Mouse (Mus musculus): Measurements from ENCODE around the gene 1700020D05Rik. TPM values are rescaled to one million over a fixed set of nuclear protein-coding genes. Genes with fewer than 3 reads are reported as not detected.
A peak's percentile ranks its signal among the peaks of the same experiment; 100 is the strongest.

1700020D05Rik gene
- total RNA-seq, 4 experiments from 2014 or later, result 2.2 to 10.4 (median 5.4) TPM

- no peak for DNase-seq
These were observed 29.1 kb downstream of the 1700020D05Rik start for GRCm38 (mm10) chr19:5474281-5475068.

DNA sequence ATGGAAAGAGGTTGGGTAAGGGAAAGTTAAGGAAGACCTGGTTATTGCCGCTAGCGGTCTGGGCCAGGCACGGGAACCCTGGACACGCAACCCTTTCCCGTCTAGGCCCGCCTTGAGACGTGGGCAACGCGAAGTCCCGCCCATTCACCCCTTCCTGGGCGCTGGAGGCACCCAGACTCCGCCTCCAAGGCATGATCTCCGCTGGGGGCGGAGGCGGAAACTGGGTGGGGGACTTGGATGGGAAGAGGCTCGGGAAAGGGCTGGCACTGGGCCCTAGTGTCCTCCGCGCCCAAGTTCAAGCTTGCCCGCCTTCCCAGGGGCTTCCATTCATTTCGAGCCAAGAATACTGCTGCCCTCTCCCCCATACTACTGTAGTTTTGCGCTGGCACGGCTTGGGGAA is 29.9 kb downstream of the 1700020D05Rik start, which contains the start of gene Efemp2:
TSS of gene Efemp2 (plus strand) at position 235 of the 400 bp plus-strand sequence.
- peak; percentile 89 for DNase-seq

DNA sequence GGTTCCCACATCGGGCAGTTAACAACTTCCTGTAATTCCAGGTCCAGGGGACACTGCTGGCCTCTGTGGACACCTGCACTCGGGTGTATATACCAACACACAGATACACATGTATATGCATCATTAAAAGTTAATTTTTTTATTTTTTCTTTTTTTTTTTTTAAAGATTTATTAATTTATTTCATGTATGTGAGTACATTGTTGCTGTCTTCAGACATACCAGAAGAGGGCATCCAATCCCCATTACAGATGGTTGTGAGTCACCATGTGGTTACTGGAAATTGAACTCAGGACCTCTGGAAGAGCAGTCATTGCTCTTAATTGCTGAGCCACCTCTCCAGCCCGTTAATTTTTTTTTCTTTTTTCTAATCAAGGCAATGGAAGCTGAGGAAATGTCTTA is 30.7 kb downstream of the 1700020D05Rik start:
- DNase-seq, result no peak

DNA sequence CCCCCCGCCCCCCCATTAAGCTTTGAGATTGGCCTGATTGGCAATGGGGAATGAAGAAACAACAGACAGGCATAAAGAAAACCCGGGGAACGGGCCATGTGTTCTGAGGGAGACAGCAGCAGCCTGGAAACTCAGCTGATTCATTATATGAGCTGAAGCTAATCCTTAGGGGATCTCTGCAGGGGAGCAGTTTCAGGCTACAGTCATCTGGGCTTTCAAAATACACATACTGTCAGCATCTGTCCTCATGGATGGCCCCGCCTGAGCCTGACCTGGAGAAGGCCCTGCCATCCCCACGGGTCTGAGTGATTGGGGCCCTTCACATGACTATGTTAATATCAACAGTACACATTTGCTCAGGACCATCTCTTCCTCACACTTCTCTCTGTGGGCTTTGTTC is 31.7 kb downstream of the 1700020D05Rik start:
- no peak for DNase-seq

- DNase-seq, result no peak
These were observed 35.2 kb downstream of the 1700020D05Rik start, which contains the start of gene Ctsw for GRCm38 (mm10) chr19:5468374-5468773. Ctsw (minus strand) TSS chr19:5468507.

GRCm38 (mm10) chr19:5466916-5467500 is 36.6 kb downstream of the 1700020D05Rik start:
- no peak for DNase-seq

DNA sequence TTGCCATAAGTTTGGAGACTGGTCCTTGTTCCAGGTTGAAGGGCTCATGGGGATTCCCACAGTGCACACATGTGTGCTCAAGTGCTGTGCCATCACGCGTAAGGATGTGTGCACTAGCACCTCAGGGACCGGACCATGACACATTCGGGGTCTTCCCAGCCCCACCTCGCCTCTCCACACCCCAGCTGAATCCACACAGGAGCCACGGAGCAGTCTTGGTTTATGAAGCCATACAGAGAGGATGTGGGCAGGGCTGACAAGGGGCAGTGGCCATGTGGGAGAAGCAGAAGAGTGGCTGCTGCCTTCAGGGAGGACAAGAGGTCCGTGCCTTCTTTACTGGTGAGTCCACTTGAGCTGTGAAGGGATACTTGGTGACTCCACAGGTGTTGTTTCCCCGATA is 38.5 kb downstream of the 1700020D05Rik start:
- no peak for DNase-seq

DNA sequence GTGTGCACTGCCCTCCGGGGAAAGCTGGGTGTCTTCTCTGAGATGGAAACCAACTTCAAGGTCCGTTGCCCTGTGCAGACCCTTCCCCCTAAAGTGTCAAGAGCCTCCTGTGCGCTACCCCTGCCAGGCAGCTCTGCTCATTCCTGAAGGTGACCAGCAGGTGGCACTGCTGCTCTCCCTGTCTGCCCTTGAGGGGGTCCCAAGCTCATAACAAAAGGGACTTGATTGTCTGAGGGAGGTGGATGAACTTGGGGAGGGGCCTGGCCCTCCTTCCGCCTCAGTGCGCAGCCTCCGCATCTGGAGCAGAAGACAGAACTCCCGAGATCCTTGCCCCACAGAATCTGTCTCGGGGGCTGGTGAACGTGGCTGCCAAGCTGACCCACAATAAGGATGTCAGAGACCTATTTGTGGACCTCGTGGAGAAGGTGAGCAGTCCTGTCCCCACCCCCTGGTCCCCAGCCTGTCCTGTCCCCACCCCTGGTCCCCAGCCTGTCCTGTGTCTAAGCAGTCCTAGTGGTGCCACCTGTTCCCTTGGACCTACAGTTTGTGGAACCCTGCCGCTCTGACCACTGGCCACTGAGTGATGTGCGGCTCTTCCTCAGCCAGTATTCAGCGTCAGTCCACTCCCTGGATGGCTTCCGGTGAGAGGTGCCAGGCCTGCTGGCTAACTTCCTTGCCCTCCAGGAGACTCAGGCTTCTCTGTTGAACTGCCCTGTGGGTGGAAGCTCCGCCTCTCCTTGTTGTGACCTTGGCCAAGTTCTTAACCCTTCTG is 39.6 kb downstream of the 1700020D05Rik start:
- no peak for DNase-seq

GRCm38 (mm10) chr19:5463212-5463611 is 40.4 kb downstream of the 1700020D05Rik start:
- no peak for DNase-seq

DNA sequence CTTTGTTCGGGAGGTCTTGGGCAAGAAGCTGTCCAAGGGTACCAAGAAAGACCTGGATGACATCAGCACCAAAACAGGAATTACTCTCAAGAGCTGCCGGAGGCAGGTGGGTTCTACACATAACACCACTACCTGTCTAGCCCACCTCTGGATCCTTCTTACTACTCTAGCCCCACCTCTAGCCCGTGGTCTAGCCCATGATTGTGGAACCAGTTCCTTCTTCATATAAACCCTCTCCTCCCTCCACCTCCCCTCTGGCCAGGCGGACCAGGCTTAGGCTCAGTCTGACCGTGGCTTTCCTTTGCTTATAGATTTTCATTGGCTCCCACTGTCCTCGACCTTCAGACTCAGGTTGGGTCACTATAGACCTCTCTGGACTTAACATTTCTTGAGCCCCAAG is 42.2 kb downstream of the 1700020D05Rik start:
- DNase-seq, result no peak

GRCm38 (mm10) chr19:5460465-5460911 is 43.1 kb downstream of the 1700020D05Rik start, which contains the start of gene Fibp:
Fibp (plus strand) TSS chr19:5460615.
- DNase-seq, result peak; percentile 82

- DNase-seq, result no peak
These were observed 43.7 kb downstream of the 1700020D05Rik start for GRCm38 (mm10) chr19:5459896-5460295.

DNA sequence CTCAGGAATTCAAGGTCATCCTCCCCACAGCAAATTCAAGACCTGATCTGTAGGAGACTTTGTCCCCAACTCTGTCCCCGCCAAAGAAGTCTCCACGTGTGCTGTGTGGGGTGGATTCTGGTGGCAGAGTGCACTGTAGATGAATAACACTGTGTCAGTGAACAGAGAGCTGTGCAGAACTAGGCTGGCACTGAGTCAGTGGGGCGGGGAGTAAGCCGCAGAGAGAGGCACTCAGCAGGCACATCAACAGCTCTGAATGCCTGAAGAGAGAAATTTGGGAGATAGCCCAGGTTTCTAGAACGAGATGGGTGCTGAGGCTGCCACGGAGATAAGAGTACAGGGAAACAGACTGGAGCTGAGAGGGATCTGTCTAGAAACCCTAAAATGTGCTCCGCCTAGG is 44.6 kb downstream of the 1700020D05Rik start:
- DNase-seq, result no peak

DNA sequence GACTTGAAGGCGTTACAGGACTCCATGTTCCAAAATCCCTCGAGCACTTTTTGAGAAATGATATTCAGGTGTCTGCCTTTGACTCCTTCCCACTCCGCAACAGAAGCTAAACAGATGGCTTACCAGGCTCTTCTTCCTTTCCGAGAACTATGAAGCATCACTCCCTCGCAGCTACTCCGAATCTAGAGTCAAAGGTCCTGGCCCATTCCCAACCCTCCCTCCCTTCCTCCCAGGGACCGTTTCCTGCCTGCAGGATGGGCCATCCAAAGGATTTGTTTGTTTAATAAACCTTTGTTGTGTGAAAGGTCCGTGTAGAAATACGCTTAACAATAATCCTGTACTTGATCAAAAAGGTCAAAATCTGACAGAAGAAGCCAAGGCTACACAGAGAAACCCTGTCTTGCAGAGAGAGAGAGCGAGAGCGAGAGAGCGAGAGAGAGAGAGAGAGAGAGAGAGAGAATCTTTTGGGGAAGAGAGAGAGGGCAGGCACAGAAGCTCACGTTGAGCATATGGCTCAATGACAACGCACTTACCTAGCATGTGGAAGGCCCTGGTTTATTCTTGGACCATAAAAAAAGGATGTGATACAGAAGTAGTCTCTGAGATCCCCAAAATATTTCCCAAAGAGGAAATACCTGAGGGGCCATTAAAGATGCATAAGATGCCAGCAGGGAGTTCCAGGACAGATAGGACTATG is 45.7 kb downstream of the 1700020D05Rik start, which contains the start of gene Ccdc85b:
TSS of gene Ccdc85b (minus strand) at position 149 of the 697 bp plus-strand sequence.
- DNase-seq, result no peak

- DNase-seq, result peak; percentile 93
These were observed 46.5 kb downstream of the 1700020D05Rik start for GRCm38 (mm10) chr19:5456922-5457745.

DNA sequence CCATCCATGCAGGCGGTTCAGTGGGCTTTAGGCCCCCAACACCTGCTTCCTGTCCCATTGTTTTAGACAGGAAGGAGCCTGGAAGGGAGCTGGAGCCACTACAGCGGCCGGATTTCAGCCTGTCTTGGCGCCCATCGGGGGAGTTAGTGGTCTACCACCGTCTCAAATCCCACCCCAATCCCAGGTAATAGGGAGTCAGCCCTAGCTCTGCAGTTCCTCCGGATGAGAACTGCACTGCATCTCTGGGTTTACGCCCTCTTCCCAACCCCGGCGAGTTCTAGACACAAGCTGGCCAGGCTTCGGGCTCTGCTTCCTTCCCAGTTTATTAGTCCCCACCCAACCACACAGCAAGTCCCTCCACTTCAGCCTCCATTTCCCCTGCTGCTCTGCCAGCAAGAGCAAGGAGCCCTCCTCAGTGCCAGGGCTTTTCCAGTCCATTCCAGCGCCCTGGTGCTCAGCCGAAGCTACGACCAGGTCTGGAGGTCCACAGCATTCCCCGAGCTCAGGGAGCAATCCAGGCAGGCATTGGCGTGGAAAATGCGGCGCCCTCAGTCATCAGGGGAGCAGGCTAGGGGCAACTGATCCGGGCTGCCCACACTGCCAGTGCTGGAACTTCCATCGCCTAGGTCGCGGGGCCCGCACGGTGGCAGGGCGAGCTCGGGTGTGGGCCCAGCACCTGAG is 47.2 kb downstream of the 1700020D05Rik start:
- DNase-seq, result no peak

DNA sequence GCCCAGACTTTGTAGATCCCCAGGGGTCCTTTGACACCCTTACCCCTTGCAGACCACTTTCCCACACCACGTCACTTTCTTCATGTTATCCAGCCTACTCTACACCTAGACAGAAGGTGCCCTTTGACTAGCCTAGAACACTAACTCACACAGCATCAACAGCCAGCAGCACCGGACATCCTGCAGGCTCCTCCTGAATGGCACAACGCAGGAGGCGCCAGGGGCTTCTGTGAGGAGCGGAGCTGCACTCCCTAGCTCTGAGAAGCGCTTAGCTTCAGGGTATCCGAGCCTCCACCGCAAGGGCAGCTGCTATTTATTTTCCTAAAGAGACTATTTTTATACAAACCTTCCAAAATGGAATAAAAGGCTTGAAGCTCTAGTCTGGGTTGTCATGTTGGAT is 48.0 kb downstream of the 1700020D05Rik start:
- no peak for DNase-seq

- no peak for DNase-seq
These were observed 48.5 kb downstream of the 1700020D05Rik start for GRCm38 (mm10) chr19:5455037-5455436.
